Comparison of ENCODE assay signal across 12 mouse cellular contexts in genomic region chr17:80621691-80622090, GRCm38 (mm10). TPM values are rescaled to one million over a fixed set of nuclear protein-coding genes. Genes with fewer than 3 reads are reported as not detected.
"Had no signal": no experiment of that assay in that cellular context is flagged by ENCODE, and none has a peak within 500 bp of the region (broad histone marks: within the 10 kb centered on the region; RNA-seq: fewer than 3 reads in every experiment).

No protein-coding gene starts in this region.

- H3K4me1 ChIP-seq: hindbrain, embryonic 10.5 days; intestine, embryonic 15.5 days; limb, embryonic 10.5 days; limb, embryonic 12.5 days had no signal

- H3K4me3 ChIP-seq: gastrocnemius, adult 2 months; heart, embryonic 10.5 days; heart, embryonic 12.5 days; hindbrain, embryonic 10.5 days; hindbrain, embryonic 12.5 days; intestine, embryonic 15.5 days; left cerebral cortex, adult 2 months; limb, embryonic 10.5 days; limb, embryonic 12.5 days had no signal

- H3K9ac ChIP-seq: heart, embryonic 12.5 days; hindbrain, embryonic 12.5 days; hindbrain, embryonic 14.5 days; intestine, embryonic 15.5 days; limb, embryonic 12.5 days had no signal

- H3K27me3 ChIP-seq: heart, embryonic 12.5 days; hindbrain, embryonic 12.5 days; intestine, embryonic 15.5 days; limb, embryonic 12.5 days had no signal

- H3K27ac ChIP-seq: gastrocnemius, adult 2 months; heart, embryonic 10.5 days; hindbrain, embryonic 10.5 days; hindbrain, embryonic 12.5 days; hindbrain, embryonic 14.5 days; intestine, embryonic 15.5 days; left cerebral cortex, adult 2 months; limb, embryonic 10.5 days; limb, embryonic 12.5 days had no signal

- H3K4me2 ChIP-seq: heart, embryonic 12.5 days; hindbrain, embryonic 12.5 days; hindbrain, embryonic 14.5 days; intestine, embryonic 15.5 days; limb, embryonic 12.5 days; liver, embryonic 11.5 days had no signal

- H3K9me3 ChIP-seq: heart, embryonic 10.5 days; heart, embryonic 12.5 days; hindbrain, embryonic 10.5 days; hindbrain, embryonic 12.5 days; intestine, embryonic 15.5 days; limb, embryonic 10.5 days; limb, embryonic 12.5 days had no signal

- H3K36me3 ChIP-seq: intestine, embryonic 15.5 days had no signal

RNA-seq across cellular contexts. Expression of gene Cdkl4, which starts 44.1 kb away (rescaled TPM):
- polyA plus RNA-seq: heart, embryonic 14.5 days had no signal
